Mouse (Mus musculus) limb, embryonic 13.5 days (tissue): Measurements from ENCODE around the gene Xirp1. TPM values are rescaled to one million over a fixed set of nuclear protein-coding genes. Genes with fewer than 3 reads are reported as not detected.
A peak's percentile ranks its signal among the peaks of the same experiment; 100 is the strongest.

ENCODE experiments used
- ATAC-seq: fragments of 200-750 bp; cut with Nextera tagmentation; 2 replicates; pipeline ENCODE4 v1.8.0; 2017; ENCODE audit warnings: low read depth, moderate number of reproducible peaks, moderate TSS enrichment; ENCODE audit not compliant: low FRiP score
- H3K27ac ChIP-seq: fragments of 300-500 bp; sonication (generic); 2 replicates; pipeline ENCODE4 v1.5.1; 2015; ENCODE audit warnings: inconsistent platforms, mild to moderate bottlenecking, moderate library complexity
- H3K27me3 ChIP-seq: fragments of 300-500 bp; sonication (generic); 2 replicates; pipeline ENCODE4 v1.6.1; 2015; ENCODE audit warnings: mild to moderate bottlenecking, inconsistent platforms
- H3K36me3 ChIP-seq: fragments of 300-500 bp; sonication (generic); 2 replicates; pipeline ENCODE4 v1.6.1; 2015; ENCODE audit warnings: inconsistent platforms, mild to moderate bottlenecking, moderate library complexity
- H3K4me1 ChIP-seq: fragments of 300-500 bp; sonication (generic); 2 replicates; pipeline ENCODE4 v1.6.1; 2015; ENCODE audit warnings: inconsistent platforms
- H3K4me2 ChIP-seq: fragments of 300-500 bp; sonication (generic); replicated peaks from 2 replicates; pipeline ENCODE4 v1.6.1; 2015; ENCODE audit warnings: inconsistent platforms, mild to moderate bottlenecking, moderate library complexity
- H3K4me3 ChIP-seq: fragments of 300-500 bp; sonication (generic); 2 replicates; pipeline ENCODE4 v1.5.1; 2015; ENCODE audit warnings: moderate library complexity, mild to moderate bottlenecking, inconsistent platforms
- H3K9ac ChIP-seq: fragments of 300-500 bp; sonication (generic); 2 replicates; pipeline ENCODE4 v1.6.1; 2015; ENCODE audit warnings: mild to moderate bottlenecking, inconsistent platforms
- H3K9me3 ChIP-seq: fragments of 300-500 bp; sonication (generic); 2 replicates; pipeline ENCODE4 v1.6.1; 2016; ENCODE audit warnings: inconsistent platforms
- WGBS: fragments of 180-500 bp; shearing (Covaris S2); methylation state at CpG from one replicate; pipeline ENCODE4 v1.1.7; 2015; 5-methylcytosine and 5-hydroxymethylcytosine counted together
- polyA plus RNA-seq: library from polyadenylated mRNA; unstranded; fragments of >200 nt; fragmentation: Nextera tagmentation; extraction: Ambion mirVana; gene quantifications from 2 replicates; pipeline ENCODE4 v1.2.1, GENCODE M21; 2015

The Xirp1 gene
- polyA plus RNA-seq, 1 experiment from 2014 or later = 1.0 TPM

GRCm38 (mm10) chr9:120043115-120043514 lies 19.7 kb upstream of the Xirp1 start:
- ATAC-seq = no peak
- WGBS = 83% methylated on average over 7 of the region's 7 CpGs
- Histone ChIP-seq H3K36me3 (no peaks in the 10 kb centered on the region), H3K9me3 (no peaks in the 10 kb centered on the region), H3K27me3 (no peaks in the 10 kb centered on the region), H3K9ac (no peak overlapping the region), H3K4me1 (no peaks in the 10 kb centered on the region), H3K4me2 (no peak overlapping the region), H3K4me3 (no peak overlapping the region), H3K27ac (no peak overlapping the region)

GRCm38 (mm10) chr9:120037414-120037813 lies 14.0 kb upstream of the Xirp1 start:
- Histone ChIP-seq H3K9me3 (no peaks in the 10 kb centered on the region), H3K27ac (no peak overlapping the region), H3K9ac (no peak overlapping the region), H3K36me3 (no peaks in the 10 kb centered on the region), H3K4me2 (no peak overlapping the region), H3K27me3 (no peaks in the 10 kb centered on the region), H3K4me3 (no peak overlapping the region), H3K4me1 (no peaks in the 10 kb centered on the region)
- WGBS = 82% methylated on average over 7 of the region's 7 CpGs
- ATAC-seq = no peak

DNA sequence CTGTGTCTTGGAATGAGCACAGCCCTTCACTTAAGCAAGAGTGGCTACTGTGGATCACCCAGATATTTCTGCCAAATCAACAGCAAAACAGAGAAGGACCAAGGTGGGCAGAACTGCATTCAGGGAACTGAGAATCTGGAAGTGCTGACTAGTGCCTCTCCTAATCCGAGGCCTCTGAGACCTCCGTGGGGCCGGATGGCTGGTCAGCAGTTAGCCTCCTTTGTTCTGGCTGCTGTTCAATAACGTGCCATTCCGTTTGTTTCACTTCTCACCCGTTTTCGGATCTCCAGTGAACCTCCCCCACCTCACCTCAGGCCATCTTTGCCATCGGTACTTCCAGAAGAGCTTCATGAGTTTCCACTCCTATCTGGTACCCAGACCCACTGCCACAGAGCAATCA lies 11.0 kb upstream of the Xirp1 start:
- 86% methylated on average over 8 of the region's 8 CpGs for WGBS

GRCm38 (mm10) chr9:120032710-120033109 lies 9.3 kb upstream of the Xirp1 start:
- no peaks in the 10 kb centered on the region for H3K27me3 ChIP-seq

More for the DNA sequence above, 11.0 kb upstream of the Xirp1 start:
- no peak for ATAC-seq
- H3K36me3 ChIP-seq = no peaks in the 10 kb centered on the region
- H3K27ac ChIP-seq = no peak overlapping the region
- H3K9me3 ChIP-seq = no peaks in the 10 kb centered on the region
- H3K4me1 ChIP-seq = no peaks in the 10 kb centered on the region
- no peak overlapping the region for H3K4me3 ChIP-seq
- H3K4me2 ChIP-seq = no peak overlapping the region
- H3K9ac ChIP-seq = no peak overlapping the region
- H3K27me3 ChIP-seq = no peaks in the 10 kb centered on the region

GRCm38 (mm10) chr9:120030421-120030820 lies 7.0 kb upstream of the Xirp1 start:
- Histone ChIP-seq H3K27me3 (no peaks in the 10 kb centered on the region), H3K27ac (no peak overlapping the region), H3K9me3 (no peaks in the 10 kb centered on the region), H3K4me3 (no peak overlapping the region), H3K4me1 (peaks cover 6% of the 10 kb centered on the region; the same call in 1 of the 2 replicates), H3K4me2 (no peak overlapping the region), H3K36me3 (no peaks in the 10 kb centered on the region), H3K9ac (no peak overlapping the region)
- WGBS = 82% methylated on average over 10 of the region's 10 CpGs
- no peak for ATAC-seq

More at GRCm38 (mm10) chr9:120032710-120033109, 9.3 kb upstream of the Xirp1 start:
- H3K9ac ChIP-seq = no peak overlapping the region
- no peaks in the 10 kb centered on the region; the same call in 1 of the 2 replicates for H3K4me1 ChIP-seq
- no peaks in the 10 kb centered on the region for H3K9me3 ChIP-seq
- no peaks in the 10 kb centered on the region for H3K36me3 ChIP-seq
- H3K27ac ChIP-seq = no peak overlapping the region
- ATAC-seq = no peak
- H3K4me3 ChIP-seq = no peak overlapping the region
- H3K4me2 ChIP-seq = no peak overlapping the region
- WGBS = 89% methylated on average over 6 of the region's 6 CpGs

- no peak overlapping the region for H3K4me3 ChIP-seq
- peaks cover 6% of the 10 kb centered on the region; the same call in 1 of the 2 replicates for H3K4me1 ChIP-seq
- H3K36me3 ChIP-seq = no peaks in the 10 kb centered on the region
- no peak overlapping the region for H3K4me2 ChIP-seq
- 89% methylated on average over 6 of the region's 6 CpGs for WGBS
- no peak for ATAC-seq
- H3K27me3 ChIP-seq = no peaks in the 10 kb centered on the region
- no peaks in the 10 kb centered on the region for H3K9me3 ChIP-seq
- no peak overlapping the region for H3K9ac ChIP-seq
- H3K27ac ChIP-seq = no peak overlapping the region
Measured at GRCm38 (mm10) chr9:120029880-120030279, 6.5 kb upstream of the Xirp1 start.

DNA sequence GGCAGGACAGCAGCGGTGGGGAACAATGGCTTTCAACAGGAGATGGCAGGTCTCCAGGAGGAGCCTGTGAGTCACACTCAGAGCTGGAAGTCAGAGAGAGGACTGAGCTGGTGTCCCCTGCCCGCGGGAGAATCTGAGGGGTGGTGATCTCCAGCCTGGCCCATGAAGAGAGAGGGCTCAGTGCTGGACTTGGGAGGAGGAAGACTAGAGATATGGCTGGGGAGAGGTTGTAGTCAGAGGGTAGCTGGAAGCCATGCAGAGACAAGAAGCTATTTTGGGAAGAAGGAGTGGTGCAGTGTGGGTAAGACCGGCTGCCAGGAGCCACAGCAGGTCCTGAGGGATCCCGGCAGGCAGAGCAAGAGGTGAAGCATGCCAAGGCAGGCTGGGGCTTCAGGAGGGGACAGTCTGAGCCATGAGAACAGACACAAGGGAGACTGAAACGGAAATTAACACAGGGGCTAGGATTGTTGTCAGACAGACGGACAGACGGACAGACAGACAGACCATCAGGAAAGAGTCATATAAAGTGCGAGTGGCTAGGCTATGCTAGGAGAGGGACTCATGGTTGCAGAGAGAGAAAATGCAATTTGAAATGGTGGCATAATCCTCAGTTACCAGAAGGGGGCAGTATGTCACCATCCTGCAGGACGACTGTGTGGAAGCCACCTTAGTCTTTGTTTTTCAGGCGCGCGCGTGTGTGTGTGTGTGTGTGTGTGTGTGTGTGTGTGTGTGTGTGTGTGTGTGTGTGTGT lies 4.2 kb upstream of the Xirp1 start:
- peak; percentile 42; the same call in 1 of the 2 replicates for ATAC-seq

DNA sequence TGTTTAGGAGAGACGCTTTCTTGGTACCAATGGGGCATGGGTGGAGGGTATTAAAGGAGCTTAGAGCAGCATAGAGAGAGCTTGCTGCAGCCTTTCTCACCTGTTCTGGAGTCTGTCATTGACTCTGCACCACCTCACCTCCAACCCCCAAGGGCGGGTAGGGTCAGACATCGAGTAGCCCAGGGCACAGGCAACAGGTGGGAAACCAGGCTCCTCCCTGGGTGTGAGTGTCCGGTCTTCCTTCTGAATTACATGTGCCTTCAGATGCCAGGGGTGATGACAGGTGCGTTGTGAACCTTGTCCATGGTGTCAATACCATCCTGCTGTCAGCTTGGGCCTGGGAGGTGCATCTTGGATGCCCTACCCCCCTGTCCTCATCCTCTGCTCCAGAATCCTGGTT lies 1.2 kb upstream of the Xirp1 start:
- Histone ChIP-seq H3K4me2 (no peak overlapping the region), H3K9ac (no peak overlapping the region), H3K27ac (no peak overlapping the region), H3K9me3 (no peaks in the 10 kb centered on the region), H3K36me3 (no peaks in the 10 kb centered on the region), H3K4me1 (peaks cover 21% of the 10 kb centered on the region), H3K4me3 (no peak overlapping the region), H3K27me3 (no peaks in the 10 kb centered on the region)
- WGBS = 82% methylated on average over 5 of the region's 5 CpGs
- ATAC-seq = no peak

More for the DNA sequence above, 4.2 kb upstream of the Xirp1 start:
- WGBS = 30% methylated on average over 12 of the region's 14 CpGs
- no peak overlapping the region for H3K4me3 ChIP-seq
- no peak overlapping the region; the same call in 1 of the 2 replicates for H3K9ac ChIP-seq
- H3K4me1 ChIP-seq = peaks cover 6% of the 10 kb centered on the region; the same call in 1 of the 2 replicates
- H3K9me3 ChIP-seq = no peaks in the 10 kb centered on the region
- no peak overlapping the region for H3K4me2 ChIP-seq
- H3K36me3 ChIP-seq = no peaks in the 10 kb centered on the region
- H3K27ac ChIP-seq = no peak overlapping the region
- no peaks in the 10 kb centered on the region for H3K27me3 ChIP-seq

DNA sequence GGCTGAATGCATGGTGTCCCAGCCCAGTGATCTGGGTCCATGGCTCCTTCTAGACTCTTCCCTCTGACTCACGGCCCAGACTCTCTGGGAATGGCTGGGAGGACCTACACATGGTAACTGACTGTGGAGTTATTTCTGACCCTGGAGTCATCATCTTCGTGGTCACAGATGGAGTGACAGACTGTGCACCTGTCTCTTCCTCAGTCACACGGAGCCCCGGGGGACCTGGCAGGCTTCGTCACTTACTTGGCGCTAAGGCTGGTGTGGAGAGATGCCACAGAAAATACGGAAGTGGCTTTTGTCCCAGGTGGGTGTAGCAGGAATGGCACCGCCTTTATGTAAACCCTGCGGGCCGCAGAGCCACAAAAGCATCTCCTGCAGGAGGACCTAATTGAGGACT lies 773 bp upstream of the Xirp1 start:
- Histone ChIP-seq H3K27ac (no peak overlapping the region), H3K9me3 (no peaks in the 10 kb centered on the region), H3K4me3 (no peak overlapping the region), H3K4me1 (peaks cover 21% of the 10 kb centered on the region), H3K36me3 (no peaks in the 10 kb centered on the region), H3K27me3 (no peaks in the 10 kb centered on the region), H3K9ac (no peak overlapping the region), H3K4me2 (no peak overlapping the region)
- no peak for ATAC-seq
- 81% methylated on average over 10 of the region's 10 CpGs for WGBS

DNA sequence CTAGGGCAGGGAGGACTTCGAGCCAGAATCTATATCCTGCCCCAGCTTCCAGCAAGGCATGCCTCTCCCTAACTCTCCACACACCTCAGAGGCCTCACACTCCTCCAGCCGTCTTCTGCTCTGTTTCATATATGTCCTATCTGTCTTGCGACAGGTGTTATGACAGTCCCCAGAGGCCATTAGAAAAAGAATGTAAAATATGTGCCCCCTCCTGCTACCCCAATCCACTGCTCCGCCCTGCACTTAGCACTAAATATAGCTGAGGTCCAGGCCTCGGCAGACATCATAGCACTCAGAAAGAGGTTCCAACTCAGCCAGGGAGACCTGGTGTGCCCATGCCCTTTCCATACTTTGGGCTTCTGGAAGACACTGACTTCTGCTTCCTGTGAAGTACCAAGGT lies 2.2 kb downstream of the Xirp1 start:
- 64% methylated on average over 5 of the region's 5 CpGs for WGBS

GRCm38 (mm10) chr9:120020285-120020890 lies 3.0 kb downstream of the Xirp1 start:
- Histone ChIP-seq H3K4me2 (no peak overlapping the region), H3K9me3 (no peaks in the 10 kb centered on the region), H3K27me3 (no peaks in the 10 kb centered on the region), H3K36me3 (no peaks in the 10 kb centered on the region), H3K9ac (no peak overlapping the region), H3K4me3 (no peak overlapping the region), H3K4me1 (peaks cover 15% of the 10 kb centered on the region), H3K27ac (peak overlapping the region; percentile 67)
- WGBS = 34% methylated on average over 7 of the region's 7 CpGs
- no peak for ATAC-seq

More for the DNA sequence above, 2.2 kb downstream of the Xirp1 start:
- Histone ChIP-seq H3K4me3 (no peak overlapping the region), H3K27ac (peak overlapping the region; percentile 67; the same call in 1 of the 2 replicates), H3K27me3 (no peaks in the 10 kb centered on the region), H3K9me3 (no peaks in the 10 kb centered on the region), H3K4me1 (peaks cover 15% of the 10 kb centered on the region), H3K4me2 (no peak overlapping the region), H3K9ac (no peak overlapping the region), H3K36me3 (no peaks in the 10 kb centered on the region)
- ATAC-seq = peak; percentile 26; the same call in 1 of the 2 replicates

- H3K4me1 ChIP-seq = peaks cover 15% of the 10 kb centered on the region
- no peak overlapping the region for H3K9ac ChIP-seq
- no peaks in the 10 kb centered on the region for H3K36me3 ChIP-seq
- H3K27ac ChIP-seq = no peak overlapping the region
- no peak overlapping the region for H3K4me3 ChIP-seq
- WGBS = 76% methylated on average over 10 of the region's 10 CpGs
- 0 out of 2 replicates have a peak, but pooled peaks cover 4% of the 10 kb centered on the region for H3K27me3 ChIP-seq
- ATAC-seq = no peak
- no peaks in the 10 kb centered on the region for H3K9me3 ChIP-seq
- no peak overlapping the region for H3K4me2 ChIP-seq
Measured at GRCm38 (mm10) chr9:120016956-120017355, 6.4 kb downstream of the Xirp1 start.
